Mouse (Mus musculus) embryo, embryonic 11 days (tissue): ENCODE measurements around the gene Gm10230.
"Not testable (repeated sequence)": the region's sequence is repeated elsewhere in the genome, so short reads cannot be mapped to it uniquely, and the experiment has no call there.

Experiments
- DNase-seq: peaks from one replicate; pipeline ENCODE4 v3.0.0-alpha.2; 2015

Gm10230 gene

GRCm38 (mm10) chrX:27494782-27495181, at the start of gene Gm10230:
TSS of gene Gm10230 (minus strand) at chrX:27494882.
- not testable (repeated sequence) for DNase-seq
